Mouse (Mus musculus) brain, embryonic 18.5 days (tissue): Measurements from ENCODE around the gene Paox.

Experiments
- DNase-seq: peaks from one replicate; pipeline ENCODE4 v3.0.0-alpha.2; 2012; ENCODE audit warnings: low read depth, low spot score

The Paox gene

GRCm38 (mm10) chr7:140170863-140171262, 55.3 kb downstream of the Paox start:
- DNase-seq: no peak

- no peak for DNase-seq
These were observed 57.3 kb downstream of the Paox start, which contains the start of gene Olfr523 for GRCm38 (mm10) chr7:140172936-140173335. TSS of gene Olfr523 (plus strand) at chr7:140173217.

GRCm38 (mm10) chr7:140179176-140179575, 63.6 kb downstream of the Paox start:
- DNase-seq: no peak

GRCm38 (mm10) chr7:140180692-140181091, 65.1 kb downstream of the Paox start:
- DNase-seq: no peak

GRCm38 (mm10) chr7:140184206-140184605, 68.6 kb downstream of the Paox start:
- DNase-seq: no peak
